Mouse (Mus musculus) liver, adult 2 months (tissue): ENCODE data around the gene Apbb2.

Experiments used
- CTCF ChIP-seq: fragments of 200-500 bp; IDR thresholded peaks from 2 replicates; pipeline ENCODE4 v1.5.1; 2011; ENCODE audit warnings: low read depth, low read length, control low read depth
- POLR2A ChIP-seq: fragments of 200-500 bp; IDR thresholded peaks from 2 replicates; pipeline ENCODE4 v1.6.1; 2011; ENCODE audit warnings: low read length, control low read depth; ENCODE audit not compliant: insufficient read depth; ENCODE audit errors: extremely low read depth

DNA sequence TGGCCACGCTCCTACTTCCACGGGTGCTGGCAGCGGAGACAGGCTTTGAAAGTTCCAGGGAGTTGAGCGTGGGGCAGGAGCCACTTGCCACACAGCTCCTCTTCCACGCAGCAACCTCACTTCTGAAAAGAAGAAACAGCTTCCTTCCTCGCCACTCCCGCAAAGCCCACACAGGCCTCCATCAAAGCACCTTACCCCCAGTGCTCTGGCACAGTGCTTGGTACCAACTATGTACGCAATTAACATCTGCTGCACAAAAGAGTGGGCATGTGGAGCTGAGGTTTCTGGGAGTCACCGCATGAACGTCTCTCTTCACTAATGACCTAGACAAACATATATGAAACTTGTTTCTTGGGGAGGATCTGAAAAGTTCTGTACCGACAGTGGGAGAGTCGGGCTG is 8.3 kb downstream of the Apbb2 start:
- TF ChIP-seq POLR2A (no peak), CTCF (no peak)
